Mouse (Mus musculus): ENCODE measurements at regions not wholly inside any gene's neighbourhood (a gene's known extent, or its start where the extent isn't known, plus 50 kb on each side); places are given as distances from the start of the nearest gene placed in this dataset.

DNA sequence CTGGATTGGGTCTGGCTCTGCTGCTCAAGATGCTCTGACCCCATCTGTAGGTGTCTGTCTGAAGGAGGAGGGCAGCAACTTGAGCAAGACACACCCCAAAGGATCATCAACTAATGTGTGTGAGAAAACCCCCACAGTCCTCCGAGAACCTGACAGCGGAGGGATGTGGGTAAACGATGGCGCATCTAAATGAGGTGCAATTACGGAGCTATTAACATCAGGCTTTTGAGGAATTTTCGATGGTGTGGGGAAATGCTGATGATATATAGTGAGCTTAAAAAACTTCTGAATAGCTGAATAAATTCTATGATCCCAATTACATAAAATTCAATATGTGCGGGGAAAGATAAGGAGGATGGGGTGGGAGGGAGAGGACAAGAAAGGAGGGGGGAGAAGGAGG lies 406.1 kb downstream of the Matn1 start:
- Histone ChIP-seq H3K27me3 (ENCODE audit: control insufficient read depth) (no peaks in the 10 kb centered on the region), H3K36me3 (ENCODE audit: control insufficient read depth) (no peaks in the 10 kb centered on the region), H3K4me3 (replicated peaks) (no peak overlapping the region), H3K4me1 (ENCODE audit: control insufficient read depth) (no peaks in the 10 kb centered on the region), H3K9me3 (ENCODE audit: control insufficient read depth, low read length) (no peaks in the 10 kb centered on the region)
- no peak for TF ChIP-seq GATA1 (IDR thresholded peaks at IDR 0.05; ENCODE audit: low read length)

DNA sequence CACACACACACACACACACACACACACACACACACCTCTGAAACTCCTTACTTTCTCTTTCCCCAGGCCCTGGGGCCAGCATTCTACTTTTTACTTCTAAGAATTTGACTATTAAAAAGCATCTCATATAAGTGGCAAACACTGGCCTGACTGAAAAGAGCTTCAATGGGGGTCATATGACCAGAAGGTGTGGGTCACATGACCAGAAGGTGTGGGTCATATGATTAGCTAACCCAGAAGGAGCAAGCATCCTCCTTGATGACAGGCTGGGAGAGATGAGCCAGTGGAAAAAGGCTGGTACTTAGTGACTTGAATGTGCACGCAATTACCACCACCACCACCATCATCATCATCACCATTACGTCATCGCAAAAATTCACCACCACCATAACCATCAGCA lies 410.7 kb downstream of the Matn1 start:
- Histone ChIP-seq H3K9me3 (ENCODE audit: control insufficient read depth, low read length) (peaks cover 2% of the 10 kb centered on the region; the same call in 1 of the 2 replicates), H3K4me3 (replicated peaks) (no peak overlapping the region), H3K36me3 (ENCODE audit: control insufficient read depth) (no peaks in the 10 kb centered on the region), H3K27me3 (ENCODE audit: control insufficient read depth) (no peaks in the 10 kb centered on the region), H3K4me1 (ENCODE audit: control insufficient read depth) (no peaks in the 10 kb centered on the region)
- TF ChIP-seq TAL1 (IDR thresholded peaks at IDR 0.05; ENCODE audit: low read length) (no peak), GATA1 (IDR thresholded peaks at IDR 0.05; ENCODE audit: low read length) (no peak)

DNA sequence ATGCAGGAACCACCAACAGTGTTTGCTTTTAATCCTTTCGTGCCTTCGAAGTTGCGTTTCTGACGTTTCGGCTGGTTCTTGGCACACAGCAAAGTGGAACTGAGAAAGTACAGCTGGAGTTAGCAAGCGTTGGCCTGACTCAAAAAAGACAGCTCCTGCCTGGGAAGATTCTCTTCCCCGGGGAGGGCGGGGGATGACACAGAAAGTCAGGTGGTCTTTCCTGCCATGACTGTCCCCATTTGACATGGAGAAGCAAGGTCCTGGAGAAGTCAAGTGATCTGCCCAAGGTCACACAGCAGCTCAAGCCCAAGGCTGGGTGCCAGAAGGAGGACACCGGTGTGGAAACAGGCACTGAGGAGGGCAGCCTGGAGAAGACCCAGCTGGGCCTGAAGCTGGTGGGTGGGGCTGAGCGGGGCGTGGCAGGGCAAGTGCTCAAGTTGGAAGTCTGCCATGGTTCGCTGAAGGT lies 411.4 kb downstream of the Matn1 start:
- TF ChIP-seq GATA1 (IDR thresholded peaks at IDR 0.05; ENCODE audit: low read length) (no peak), TAL1 (IDR thresholded peaks at IDR 0.05; ENCODE audit: low read length) (no peak)
- Histone ChIP-seq H3K27me3 (ENCODE audit: control insufficient read depth) (no peaks in the 10 kb centered on the region), H3K4me1 (ENCODE audit: control insufficient read depth) (no peaks in the 10 kb centered on the region), H3K36me3 (ENCODE audit: control insufficient read depth) (no peaks in the 10 kb centered on the region), H3K4me3 (replicated peaks) (no peak overlapping the region), H3K9me3 (ENCODE audit: control insufficient read depth, low read length) (peaks cover 2% of the 10 kb centered on the region; the same call in 1 of the 2 replicates)

DNA sequence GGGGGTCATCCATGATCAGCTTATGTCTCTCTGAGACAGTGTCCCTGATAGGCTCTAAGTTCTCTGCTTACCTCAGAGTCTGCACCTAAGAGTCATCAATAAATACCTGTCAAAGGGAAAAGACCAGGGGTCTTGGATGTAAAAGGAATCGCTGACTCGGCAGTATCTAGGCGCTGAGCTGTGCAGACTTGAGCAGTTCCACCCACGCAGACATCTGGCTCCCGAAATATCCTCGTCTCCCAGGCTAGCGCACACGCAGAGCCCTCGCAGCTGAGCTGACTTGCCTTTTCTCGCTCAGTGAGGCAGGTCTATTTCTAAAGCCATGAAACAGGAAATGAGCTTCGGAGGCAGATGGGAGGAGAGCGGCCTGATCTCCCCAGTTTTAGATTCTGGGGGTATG lies 412.1 kb downstream of the Matn1 start:
- no peak for TF ChIP-seq TAL1 (IDR thresholded peaks at IDR 0.05; ENCODE audit: low read length)
- no peak for TF ChIP-seq GATA1 (IDR thresholded peaks at IDR 0.05; ENCODE audit: low read length)
- H3K27me3 ChIP-seq (ENCODE audit: control insufficient read depth) = no peaks in the 10 kb centered on the region
- no peaks in the 10 kb centered on the region for H3K4me1 ChIP-seq (ENCODE audit: control insufficient read depth)
- H3K4me3 ChIP-seq (replicated peaks) = no peak overlapping the region
- H3K9me3 ChIP-seq (ENCODE audit: control insufficient read depth, low read length) = peaks cover 2% of the 10 kb centered on the region; the same call in 1 of the 2 replicates
- H3K36me3 ChIP-seq (ENCODE audit: control insufficient read depth) = no peaks in the 10 kb centered on the region

DNA sequence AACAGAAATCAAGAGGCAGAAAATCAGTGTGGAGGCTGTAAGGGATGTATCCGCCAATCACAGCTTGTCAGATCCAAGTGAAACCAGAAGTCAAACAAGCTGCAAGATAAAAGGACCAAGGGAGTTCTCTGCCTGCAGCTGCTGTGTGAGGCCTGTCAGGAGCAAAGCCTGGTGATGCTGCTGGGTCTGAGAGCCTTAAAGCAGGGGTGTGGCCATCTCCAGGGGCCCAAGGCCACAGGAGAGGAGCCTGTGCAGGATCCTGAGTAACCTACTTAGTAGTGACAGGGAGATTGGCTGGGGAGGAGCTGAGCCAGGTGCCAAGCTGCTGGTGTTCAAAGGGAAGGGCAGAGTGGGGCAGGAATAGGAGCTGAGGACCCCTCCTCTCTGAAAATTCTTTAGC lies 418.8 kb downstream of the Matn1 start:
- no peaks in the 10 kb centered on the region for H3K36me3 ChIP-seq (ENCODE audit: control insufficient read depth)
- no peaks in the 10 kb centered on the region for H3K27me3 ChIP-seq (ENCODE audit: control insufficient read depth)
- H3K9me3 ChIP-seq (ENCODE audit: control insufficient read depth, low read length) = no peaks in the 10 kb centered on the region
- TF ChIP-seq TAL1 (IDR thresholded peaks at IDR 0.05; ENCODE audit: low read length) = no peak
- TF ChIP-seq GATA1 (IDR thresholded peaks at IDR 0.05; ENCODE audit: low read length) = no peak
- H3K4me3 ChIP-seq (replicated peaks) = no peak overlapping the region
- H3K4me1 ChIP-seq (ENCODE audit: control insufficient read depth) = no peaks in the 10 kb centered on the region

DNA sequence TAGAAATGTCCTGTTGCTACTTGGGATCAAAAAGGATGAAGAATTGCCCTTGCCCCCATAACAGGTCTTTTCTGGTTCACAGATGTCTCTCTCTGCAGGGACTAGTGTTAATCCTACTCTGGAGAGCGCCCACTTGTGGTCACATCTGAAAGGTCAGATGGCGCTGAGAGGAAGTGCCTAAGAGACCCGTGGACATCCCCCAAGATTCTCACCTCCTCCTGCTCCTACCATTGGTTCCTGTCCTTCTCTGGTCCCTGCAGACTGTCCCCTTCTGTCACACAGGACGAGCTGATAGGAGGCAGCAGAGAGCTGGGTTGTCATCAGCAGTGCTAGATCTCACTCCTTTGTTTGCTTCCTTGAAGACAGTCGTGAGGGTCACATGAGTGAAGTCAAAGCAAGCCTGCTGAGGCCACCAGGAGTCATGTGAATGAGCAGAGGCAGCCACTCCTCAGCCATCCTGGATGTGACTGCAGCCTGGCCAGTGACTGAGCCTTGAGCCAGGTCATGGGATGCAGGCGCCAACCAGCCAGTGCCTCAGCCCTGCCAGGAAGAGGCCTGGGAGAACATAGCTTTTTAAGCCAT lies 420.6 kb downstream of the Matn1 start:
- H3K9me3 ChIP-seq (ENCODE audit: control insufficient read depth, low read length) = no peaks in the 10 kb centered on the region
- H3K4me3 ChIP-seq (replicated peaks) = no peak overlapping the region
- no peaks in the 10 kb centered on the region for H3K27me3 ChIP-seq (ENCODE audit: control insufficient read depth)
- no peaks in the 10 kb centered on the region for H3K36me3 ChIP-seq (ENCODE audit: control insufficient read depth)
- TF ChIP-seq TAL1 (IDR thresholded peaks at IDR 0.05; ENCODE audit: low read length) (no peak), GATA1 (IDR thresholded peaks at IDR 0.05; ENCODE audit: low read length) (no peak)
- H3K4me1 ChIP-seq (ENCODE audit: control insufficient read depth) = no peaks in the 10 kb centered on the region

DNA sequence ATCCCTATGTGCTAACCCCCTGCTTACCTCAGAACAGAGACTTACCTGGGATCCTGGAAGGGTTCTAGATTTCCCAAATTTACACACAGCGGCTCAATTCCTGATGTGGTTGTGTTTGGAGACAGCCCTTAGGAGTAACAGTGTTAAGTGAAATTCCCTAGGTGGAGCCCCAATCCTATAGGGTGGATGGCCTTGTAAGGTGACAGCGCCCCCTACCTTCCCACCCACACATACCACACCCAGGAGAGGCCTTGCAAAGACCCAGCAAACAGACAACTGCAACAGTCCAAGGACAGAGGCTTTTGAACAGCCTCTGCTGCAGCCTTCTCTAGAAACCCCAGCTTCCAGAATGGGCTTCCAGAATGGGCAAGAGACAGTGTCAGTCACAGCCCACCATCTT lies 421.8 kb downstream of the Matn1 start:
- H3K27me3 ChIP-seq (ENCODE audit: control insufficient read depth) = no peaks in the 10 kb centered on the region

DNA sequence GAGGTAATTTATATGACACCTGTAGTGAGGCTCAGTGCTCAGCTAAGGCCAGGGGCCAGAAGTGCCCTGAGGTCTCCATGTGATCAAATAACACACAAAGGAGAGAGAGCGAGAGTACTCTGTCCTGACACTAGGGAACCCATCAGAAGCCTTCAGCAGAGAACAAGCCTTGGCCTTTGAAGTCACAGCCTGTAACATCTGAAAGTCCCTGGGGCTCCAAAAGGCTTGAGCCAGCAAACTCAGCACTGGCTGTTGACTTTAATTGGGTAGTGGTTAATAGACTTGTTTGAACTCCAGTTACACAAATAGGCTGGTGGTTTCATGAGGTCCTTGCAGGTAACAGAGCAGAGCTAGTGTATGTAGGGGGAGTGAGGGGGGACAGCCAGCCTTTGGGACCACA lies 422.5 kb downstream of the Matn1 start:
- Histone ChIP-seq H3K27me3 (ENCODE audit: control insufficient read depth) (no peaks in the 10 kb centered on the region), H3K4me3 (replicated peaks) (no peak overlapping the region), H3K4me1 (ENCODE audit: control insufficient read depth) (no peaks in the 10 kb centered on the region), H3K9me3 (ENCODE audit: control insufficient read depth, low read length) (no peaks in the 10 kb centered on the region), H3K36me3 (ENCODE audit: control insufficient read depth) (no peaks in the 10 kb centered on the region)
- TF ChIP-seq TAL1 (IDR thresholded peaks at IDR 0.05; ENCODE audit: low read length) (no peak), GATA1 (IDR thresholded peaks at IDR 0.05; ENCODE audit: low read length) (no peak)

More for the DNA sequence above, 421.8 kb downstream of the Matn1 start:
- Histone ChIP-seq H3K4me1 (ENCODE audit: control insufficient read depth) (no peaks in the 10 kb centered on the region), H3K4me3 (replicated peaks) (no peak overlapping the region), H3K36me3 (ENCODE audit: control insufficient read depth) (no peaks in the 10 kb centered on the region), H3K9me3 (ENCODE audit: control insufficient read depth, low read length) (no peaks in the 10 kb centered on the region)
- no peak for TF ChIP-seq TAL1 (IDR thresholded peaks at IDR 0.05; ENCODE audit: low read length)
- no peak for TF ChIP-seq GATA1 (IDR thresholded peaks at IDR 0.05; ENCODE audit: low read length)

DNA sequence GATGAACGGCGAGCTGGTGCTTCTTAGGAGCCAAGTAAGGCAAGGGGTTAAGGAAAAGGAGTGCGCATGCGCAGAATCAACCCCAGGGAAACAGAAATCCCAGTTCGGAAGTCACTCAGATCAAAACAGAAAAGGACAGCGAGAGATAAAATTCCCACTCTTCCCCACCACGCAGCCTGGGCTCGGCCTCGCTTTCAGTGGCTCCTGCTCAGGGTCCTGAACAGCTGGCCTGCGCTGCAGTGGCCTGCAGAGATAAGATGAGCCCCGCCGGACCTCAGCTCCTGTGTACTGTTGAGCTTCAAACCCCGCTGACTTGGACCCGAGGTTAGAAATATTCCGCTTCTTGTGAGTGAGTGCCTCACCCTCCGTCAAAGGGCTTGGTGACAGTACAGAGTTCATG lies 428.3 kb downstream of the Matn1 start:
- Histone ChIP-seq H3K27me3 (ENCODE audit: control insufficient read depth) (no peaks in the 10 kb centered on the region), H3K36me3 (ENCODE audit: control insufficient read depth) (no peaks in the 10 kb centered on the region)

DNA sequence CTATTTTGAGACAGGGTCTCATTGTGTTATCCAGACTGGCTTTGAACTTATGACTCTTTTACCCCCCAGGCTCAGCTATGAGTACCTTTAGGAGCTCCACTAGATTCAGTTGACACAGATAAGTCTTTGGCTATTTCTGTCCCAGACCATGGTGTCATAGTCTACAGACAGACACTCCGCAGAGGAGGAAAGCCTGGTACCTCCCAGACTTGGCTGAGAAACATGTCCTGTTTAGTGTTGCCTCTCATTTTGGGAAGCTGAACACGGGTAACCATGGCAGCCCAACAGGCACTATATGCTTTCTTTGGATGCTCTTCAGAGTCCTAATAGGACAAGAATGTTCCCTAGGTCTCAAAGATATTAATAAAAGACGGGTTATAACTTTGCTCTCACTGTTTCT lies 429.0 kb downstream of the Matn1 start:
- no peak for TF ChIP-seq GATA1 (IDR thresholded peaks at IDR 0.05; ENCODE audit: low read length)
- no peak for TF ChIP-seq TAL1 (IDR thresholded peaks at IDR 0.05; ENCODE audit: low read length)
- no peaks in the 10 kb centered on the region for H3K36me3 ChIP-seq (ENCODE audit: control insufficient read depth)
- H3K4me1 ChIP-seq (ENCODE audit: control insufficient read depth) = no peaks in the 10 kb centered on the region
- no peaks in the 10 kb centered on the region for H3K9me3 ChIP-seq (ENCODE audit: control insufficient read depth, low read length)
- no peak overlapping the region for H3K4me3 ChIP-seq (replicated peaks)
- no peaks in the 10 kb centered on the region for H3K27me3 ChIP-seq (ENCODE audit: control insufficient read depth)

More for the DNA sequence above, 428.3 kb downstream of the Matn1 start:
- Histone ChIP-seq H3K4me3 (replicated peaks) (no peak overlapping the region), H3K9me3 (ENCODE audit: control insufficient read depth, low read length) (no peaks in the 10 kb centered on the region), H3K4me1 (ENCODE audit: control insufficient read depth) (no peaks in the 10 kb centered on the region)
- TF ChIP-seq TAL1 (IDR thresholded peaks at IDR 0.05; ENCODE audit: low read length) = no peak

All from erythroblast, embryonic 14.5 days (primary cell).